Mouse (Mus musculus): ENCODE results near the gene Sppl2a.

GRCm38 (mm10) chr2:126931784-126932183 lies 1.3 kb downstream of the Sppl2a start:
- TF ChIP-seq EP300 (IDR thresholded peaks at IDR 0.05; ENCODE audit: low read depth) (no peak), CTCF (IDR thresholded peaks at IDR 0.05; ENCODE audit: low read depth) (no peak)

Measured in liver, embryonic 14.5 days (tissue).